ENCODE assay signal across 16 mouse cellular contexts in the genomic region with DNA sequence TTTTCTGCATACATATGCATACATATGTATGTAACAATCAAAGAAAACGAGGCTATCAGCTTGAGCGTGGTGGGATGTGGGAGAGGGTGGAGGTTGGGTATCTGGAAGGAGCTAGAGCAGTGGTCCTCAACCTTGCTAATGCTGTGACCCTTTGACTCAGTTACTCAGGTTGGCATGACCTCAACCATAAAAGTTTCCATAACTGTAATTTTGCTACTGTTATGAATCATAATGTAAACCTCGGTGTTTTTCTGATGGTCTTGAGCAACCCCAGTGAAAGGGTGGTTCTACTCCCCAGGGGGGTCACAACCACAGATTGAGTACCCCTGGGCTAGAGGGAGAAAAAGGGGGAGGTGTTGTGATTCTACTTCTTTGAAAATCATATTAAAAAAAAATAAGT.
"Had no signal": no experiment of that assay in that cellular context is flagged by ENCODE, and none has a peak within 500 bp of the region (broad histone marks: within the 10 kb centered on the region; RNA-seq: fewer than 3 reads in every experiment).

No protein-coding gene starts in this region.

- H3K9me3 ChIP-seq: neural tube, embryonic 12.5 days; neural tube, embryonic 13.5 days; neural tube, embryonic 15.5 days; stomach, embryonic 15.5 days had no signal

- H3K27me3 ChIP-seq: neural tube, embryonic 12.5 days; neural tube, embryonic 13.5 days; neural tube, embryonic 15.5 days; stomach, embryonic 15.5 days had no signal

- H3K27ac ChIP-seq: neural tube, embryonic 12.5 days; neural tube, embryonic 13.5 days; neural tube, embryonic 15.5 days; stomach, embryonic 15.5 days; stomach, postnatal 0 days had no signal

- H3K36me3 ChIP-seq: neural tube, embryonic 12.5 days; neural tube, embryonic 13.5 days; neural tube, embryonic 15.5 days; stomach, embryonic 15.5 days had no signal

- H3K4me1 ChIP-seq: neural tube, embryonic 12.5 days; neural tube, embryonic 13.5 days; neural tube, embryonic 15.5 days; stomach, embryonic 15.5 days had no signal

- H3K4me2 ChIP-seq: neural tube, embryonic 12.5 days; neural tube, embryonic 13.5 days; neural tube, embryonic 15.5 days; stomach, embryonic 15.5 days had no signal

- H3K4me3 ChIP-seq: neural tube, embryonic 12.5 days; neural tube, embryonic 13.5 days; neural tube, embryonic 15.5 days; stomach, embryonic 15.5 days had no signal

- H3K9ac ChIP-seq: neural tube, embryonic 12.5 days; neural tube, embryonic 13.5 days; neural tube, embryonic 15.5 days; stomach, embryonic 15.5 days had no signal

- DNase-seq: retina, postnatal 1 day; right cerebral cortex, adult 18-20 months; right cerebral cortex, postnatal 14 days; right cerebral cortex, postnatal 4 days; spleen, adult 18-20 months; thymus, adult 18-20 months; thymus, adult 2 months; thymus, postnatal 14 days; thymus, postnatal 25 days; thymus, postnatal 36 days; thymus, postnatal 4 days had no signal
